Mouse (Mus musculus) kidney, adult 9 months (tissue): ENCODE data around the gene Psmf1.

Experiments used
- DNase-seq: peaks from one replicate; pipeline ENCODE4 v3.0.0; 2022

Gene Psmf1

GRCm38 (mm10) chr2:151733151-151733865 lies 10.7 kb downstream of the Psmf1 start:
- no peak for DNase-seq

GRCm38 (mm10) chr2:151724094-151724493 lies 19.9 kb downstream of the Psmf1 start:
- DNase-seq, result no peak

- DNase-seq, result no peak
Measured at GRCm38 (mm10) chr2:151716318-151717055, 27.5 kb downstream of the Psmf1 start.

GRCm38 (mm10) chr2:151715526-151715925 lies 28.5 kb downstream of the Psmf1 start:
- no peak for DNase-seq

GRCm38 (mm10) chr2:151712647-151713046 lies 31.3 kb downstream of the Psmf1 start:
- peak; percentile 9 for DNase-seq

GRCm38 (mm10) chr2:151702851-151703190 lies 41.2 kb downstream of the Psmf1 start:
- DNase-seq, result no peak

- peak; percentile 26 for DNase-seq
Measured at GRCm38 (mm10) chr2:151702146-151702850, 41.7 kb downstream of the Psmf1 start.

GRCm38 (mm10) chr2:151701231-151702145 lies 42.5 kb downstream of the Psmf1 start, which contains the start of gene Tmem74b:
Gene Tmem74b (plus strand): TSS chr2:151702008.
- DNase-seq, result no peak

- DNase-seq, result no peak
Measured at GRCm38 (mm10) chr2:151682976-151683375, 61.0 kb downstream of the Psmf1 start.

GRCm38 (mm10) chr2:151682357-151682756 lies 61.6 kb downstream of the Psmf1 start:
- peak; percentile 10 for DNase-seq

GRCm38 (mm10) chr2:151676234-151676633 lies 67.8 kb downstream of the Psmf1 start:
- DNase-seq, result no peak

- DNase-seq, result no peak
Measured at GRCm38 (mm10) chr2:151670968-151671329, 73.0 kb downstream of the Psmf1 start.

- no peak for DNase-seq
Measured at GRCm38 (mm10) chr2:151670026-151670967, 73.7 kb downstream of the Psmf1 start.

GRCm38 (mm10) chr2:151668433-151668832 lies 75.6 kb downstream of the Psmf1 start, which contains the start of gene Rad21l:
Gene Rad21l (minus strand): TSS chr2:151668533.
- no peak for DNase-seq
